Mouse (Mus musculus): ENCODE data around the gene Ep300. TPM values are rescaled to one million over a fixed set of nuclear protein-coding genes. Genes with fewer than 3 reads are reported as not detected.
"Not testable (repeated sequence)": the region's sequence is repeated elsewhere in the genome, so short reads cannot be mapped to it uniquely, and the experiment has no call there.

Ep300 gene
- polyA plus RNA-seq, 1 experiment from 2014 or later: 18.0 TPM

DNA sequence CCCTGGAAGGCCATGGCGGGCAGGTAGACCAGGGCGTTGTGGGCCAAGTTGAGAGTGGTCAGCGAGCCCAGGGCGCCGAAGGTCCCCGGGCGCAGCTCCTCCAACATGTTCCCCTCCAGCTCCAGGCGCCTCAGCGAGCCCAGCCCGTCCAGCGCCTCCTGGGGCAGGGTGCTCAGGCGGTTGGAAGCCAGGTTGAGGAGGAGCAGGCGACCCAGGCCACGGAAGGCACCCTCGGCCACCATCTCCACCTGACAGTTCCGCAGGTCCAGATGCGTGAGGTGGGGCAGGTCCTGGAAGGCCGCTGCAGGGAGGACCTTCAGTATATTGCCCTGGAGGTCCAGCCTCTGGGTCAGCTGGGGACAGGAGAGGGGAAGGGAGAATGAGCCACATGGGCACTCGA is 109.7 kb downstream of the Ep300 start:
- peak overlapping the region; percentile 91 for H3K4me2 ChIP-seq (ENCODE audit: low read length)
- H3K9ac ChIP-seq (replicated peaks; ENCODE audit: low read depth, low read length): peak overlapping the region; percentile 82
- peak overlapping the region; percentile 63 for H3K4me3 ChIP-seq (replicated peaks; ENCODE audit: low read length)
- peaks cover 11% of the 10 kb centered on the region for H3K4me1 ChIP-seq (replicated peaks; ENCODE audit: control insufficient read depth, insufficient read depth, low read length)
- ATAC-seq: no peak
- H3K9me3 ChIP-seq (ENCODE audit: control insufficient read depth, low read length): no peaks in the 10 kb centered on the region
- WGBS: 27% methylated on average over 19 of the region's 19 CpGs
- no peak overlapping the region for H3K27ac ChIP-seq (ENCODE audit: low read length)
- H3K27me3 ChIP-seq (replicated peaks; ENCODE audit: control insufficient read depth, insufficient read depth, low read length): peaks cover 12% of the 10 kb centered on the region
- no peaks in the 10 kb centered on the region for H3K36me3 ChIP-seq (ENCODE audit: control insufficient read depth, insufficient read depth)

DNA sequence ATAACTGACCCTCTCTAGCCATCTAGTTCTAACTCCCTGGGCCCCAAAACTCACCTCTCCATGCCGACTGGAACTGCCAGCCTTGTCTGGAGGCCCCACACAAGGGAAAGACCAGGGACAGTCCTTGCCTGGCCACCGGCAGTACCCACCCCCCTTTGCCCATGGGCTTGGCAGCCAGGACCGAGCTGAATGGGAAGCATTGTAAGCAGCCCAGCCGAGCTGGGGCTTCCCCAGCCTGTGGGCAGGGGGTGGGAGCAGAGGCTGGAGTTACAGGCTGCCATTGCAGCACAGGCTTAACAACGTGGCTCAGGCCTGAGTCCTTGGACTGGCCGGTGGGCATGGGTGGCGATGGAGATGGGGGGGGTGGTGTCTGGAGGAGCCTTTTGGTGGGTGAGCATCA is 112.0 kb downstream of the Ep300 start, which contains the start of gene Chadl:
Gene Chadl (minus strand): TSS at position 113 of the 400 bp plus-strand sequence.
- H3K4me2 ChIP-seq (ENCODE audit: low read length): no peak within 1 kb of the TSS
- WGBS: 43% methylated on average over 7 of the region's 7 CpGs
- H3K9ac ChIP-seq (replicated peaks; ENCODE audit: low read depth, low read length): 0 out of 2 replicates have a peak within 1 kb of the TSS, but pooled peaks have one; percentile 9
- no peaks in the 10 kb centered on the region for H3K36me3 ChIP-seq (ENCODE audit: control insufficient read depth, insufficient read depth)
- peaks cover 8% of the 10 kb centered on the region for H3K27me3 ChIP-seq (replicated peaks; ENCODE audit: control insufficient read depth, insufficient read depth, low read length)
- no peak within 1 kb of the TSS for H3K27ac ChIP-seq (ENCODE audit: low read length)
- H3K9me3 ChIP-seq (ENCODE audit: control insufficient read depth, low read length): no peaks in the 10 kb centered on the region
- H3K4me3 ChIP-seq (replicated peaks; ENCODE audit: low read length): no peak within 1 kb of the TSS
- H3K4me1 ChIP-seq (replicated peaks; ENCODE audit: control insufficient read depth, insufficient read depth, low read length): peaks cover 11% of the 10 kb centered on the region
- peak; percentile 51; the same call in 1 of the 2 replicates for ATAC-seq

DNA sequence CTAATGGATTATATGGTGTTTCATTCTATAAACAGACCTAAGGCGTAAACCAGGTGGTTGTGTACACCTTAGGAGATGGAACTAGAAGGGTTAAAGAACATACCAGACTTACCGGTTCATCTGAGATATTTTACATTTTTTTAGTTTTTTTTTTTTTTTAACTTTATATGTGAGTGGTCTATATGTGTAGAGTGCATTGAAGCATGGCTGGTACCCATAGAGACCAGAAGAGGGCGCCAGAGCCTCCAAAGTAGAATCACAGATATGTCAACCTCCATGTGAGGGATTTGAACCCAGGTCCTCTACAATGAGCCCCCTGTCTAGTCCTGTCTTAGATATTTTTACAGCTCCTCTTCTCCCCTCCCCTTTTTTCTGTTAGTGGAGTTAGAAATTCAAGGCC is 112.7 kb downstream of the Ep300 start:
- Histone ChIP-seq H3K36me3 (ENCODE audit: control insufficient read depth, insufficient read depth) (no peaks in the 10 kb centered on the region), H3K27me3 (replicated peaks; ENCODE audit: control insufficient read depth, insufficient read depth, low read length) (peaks cover 4% of the 10 kb centered on the region), H3K9ac (replicated peaks; ENCODE audit: low read depth, low read length) (no peak overlapping the region), H3K4me3 (replicated peaks; ENCODE audit: low read length) (no peak overlapping the region), H3K4me1 (replicated peaks; ENCODE audit: control insufficient read depth, insufficient read depth, low read length) (peaks cover 11% of the 10 kb centered on the region), H3K9me3 (ENCODE audit: control insufficient read depth, low read length) (no peaks in the 10 kb centered on the region), H3K4me2 (ENCODE audit: low read length) (no peak overlapping the region), H3K27ac (ENCODE audit: low read length) (no peak overlapping the region)
- ATAC-seq: no peak
- 47% methylated on average over 3 of the region's 3 CpGs for WGBS

DNA sequence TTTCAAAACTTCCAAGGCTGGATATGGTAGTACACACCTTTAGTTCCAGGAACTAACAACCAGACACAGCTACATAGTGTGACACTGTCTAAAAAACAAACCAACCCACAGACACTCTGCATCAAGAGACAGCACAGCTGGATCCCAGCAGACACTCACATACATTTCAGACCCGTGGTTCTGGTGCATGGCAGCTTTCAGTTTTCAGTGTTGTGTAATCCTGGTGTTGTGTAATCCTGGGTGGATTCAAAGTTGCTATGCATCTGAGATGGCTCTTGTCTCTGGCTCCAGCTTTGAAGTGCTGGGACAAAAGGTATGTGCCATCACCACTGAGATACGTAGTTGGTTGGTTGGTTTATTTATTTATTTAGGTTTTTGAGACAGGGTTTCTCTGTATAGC is 113.4 kb downstream of the Ep300 start:
- no peak overlapping the region for H3K27ac ChIP-seq (ENCODE audit: low read length)
- no peak overlapping the region for H3K9ac ChIP-seq (replicated peaks; ENCODE audit: low read depth, low read length)
- WGBS: 77% methylated on average over 2 of the region's 2 CpGs
- H3K4me1 ChIP-seq (replicated peaks; ENCODE audit: control insufficient read depth, insufficient read depth, low read length): peaks cover 6% of the 10 kb centered on the region; the same call in 1 of the 2 replicates
- ATAC-seq: no peak
- no peaks in the 10 kb centered on the region; the same call in 1 of the 2 replicates for H3K27me3 ChIP-seq (replicated peaks; ENCODE audit: control insufficient read depth, insufficient read depth, low read length)
- no peak overlapping the region for H3K4me2 ChIP-seq (ENCODE audit: low read length)
- no peak overlapping the region for H3K4me3 ChIP-seq (replicated peaks; ENCODE audit: low read length)
- no peaks in the 10 kb centered on the region for H3K9me3 ChIP-seq (ENCODE audit: control insufficient read depth, low read length)
- peaks cover 6% of the 10 kb centered on the region; the same call in 1 of the 2 replicates for H3K36me3 ChIP-seq (ENCODE audit: control insufficient read depth, insufficient read depth)

DNA sequence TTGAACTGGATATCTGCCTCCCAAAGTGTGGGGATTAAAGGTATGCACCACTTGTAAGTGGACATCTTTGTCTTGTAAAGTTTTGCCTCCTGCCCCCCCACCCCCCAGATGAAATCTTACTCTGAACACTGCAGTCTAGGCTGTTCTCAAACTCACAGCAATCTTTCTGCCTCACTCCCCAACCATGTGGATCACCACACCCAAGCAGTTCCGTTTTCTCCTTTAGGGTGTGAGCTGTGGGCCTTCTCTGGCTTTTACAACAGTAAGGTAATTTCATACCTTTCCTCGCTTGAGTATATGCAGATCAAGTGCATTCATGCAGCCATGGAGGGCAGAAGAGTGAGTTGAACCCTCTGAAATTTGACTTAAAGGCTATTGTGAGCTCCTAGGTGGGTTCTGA is 115.0 kb downstream of the Ep300 start:
- Histone ChIP-seq H3K4me3 (replicated peaks; ENCODE audit: low read length) (no peak overlapping the region), H3K36me3 (ENCODE audit: control insufficient read depth, insufficient read depth) (peaks cover 20% of the 10 kb centered on the region)

DNA sequence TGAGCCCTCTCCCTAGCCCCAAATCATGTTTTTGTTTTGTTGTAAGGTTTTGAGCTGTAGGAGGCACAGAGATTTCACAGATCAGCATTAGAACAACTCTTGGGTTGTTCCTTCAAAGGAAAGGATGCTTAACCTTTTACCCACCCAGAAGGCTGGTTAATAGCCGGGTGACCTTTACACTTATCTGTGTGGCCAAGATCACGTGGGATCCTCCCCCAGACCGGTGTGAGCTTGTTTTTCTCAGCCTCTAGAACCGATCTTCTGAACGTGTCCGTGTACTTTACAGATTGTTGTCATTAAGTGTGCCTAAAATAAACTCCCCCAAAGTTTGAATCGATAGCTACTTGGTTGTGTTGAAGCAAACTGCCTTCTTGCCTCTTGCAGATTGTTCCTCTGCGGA is 115.5 kb downstream of the Ep300 start:
- Histone ChIP-seq H3K9ac (replicated peaks; ENCODE audit: low read depth, low read length) (no peak overlapping the region), H3K9me3 (ENCODE audit: control insufficient read depth, low read length) (no peaks in the 10 kb centered on the region), H3K27ac (ENCODE audit: low read length) (no peak overlapping the region), H3K4me2 (ENCODE audit: low read length) (no peak overlapping the region), H3K4me3 (replicated peaks; ENCODE audit: low read length) (no peak overlapping the region), H3K4me1 (replicated peaks; ENCODE audit: control insufficient read depth, insufficient read depth, low read length) (no peaks in the 10 kb centered on the region), H3K27me3 (replicated peaks; ENCODE audit: control insufficient read depth, insufficient read depth, low read length) (no peaks in the 10 kb centered on the region), H3K36me3 (ENCODE audit: control insufficient read depth, insufficient read depth) (peaks cover 24% of the 10 kb centered on the region)
- no peak for ATAC-seq
- WGBS: 89% methylated on average over 8 of the region's 8 CpGs

More for the DNA sequence above, 115.0 kb downstream of the Ep300 start:
- Histone ChIP-seq H3K9me3 (ENCODE audit: control insufficient read depth, low read length) (no peaks in the 10 kb centered on the region), H3K27me3 (replicated peaks; ENCODE audit: control insufficient read depth, insufficient read depth, low read length) (no peaks in the 10 kb centered on the region), H3K4me1 (replicated peaks; ENCODE audit: control insufficient read depth, insufficient read depth, low read length) (no peaks in the 10 kb centered on the region), H3K4me2 (ENCODE audit: low read length) (no peak overlapping the region), H3K9ac (replicated peaks; ENCODE audit: low read depth, low read length) (no peak overlapping the region), H3K27ac (ENCODE audit: low read length) (no peak overlapping the region)
- ATAC-seq: no peak
- WGBS: 73% methylated on average over 2 of the region's 2 CpGs

DNA sequence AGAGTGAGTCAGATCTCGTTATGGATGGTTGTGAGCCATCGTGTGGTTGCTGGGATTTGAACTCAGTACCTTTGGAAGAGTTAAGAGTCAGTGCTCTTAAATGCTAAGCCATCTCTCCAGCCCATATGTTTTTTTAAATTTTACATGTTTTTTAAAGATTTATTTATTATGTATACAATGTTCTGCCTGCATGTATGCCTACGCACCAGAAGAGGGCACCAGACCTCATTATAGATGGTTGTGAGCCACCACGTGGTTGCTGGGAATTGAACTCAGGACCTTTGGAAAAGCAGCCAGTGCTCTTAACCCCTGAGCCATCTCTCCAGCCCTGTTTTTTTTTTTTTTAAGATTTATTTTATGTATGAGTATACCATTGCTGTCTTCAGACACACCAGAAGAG is 116.2 kb downstream of the Ep300 start:
- H3K9ac ChIP-seq (replicated peaks; ENCODE audit: low read depth, low read length); ATAC-seq; H3K27me3 ChIP-seq (replicated peaks; ENCODE audit: control insufficient read depth, insufficient read depth, low read length); H3K27ac ChIP-seq (ENCODE audit: low read length); H3K4me3 ChIP-seq (replicated peaks; ENCODE audit: low read length); H3K9me3 ChIP-seq (ENCODE audit: control insufficient read depth, low read length); H3K4me2 ChIP-seq (ENCODE audit: low read length); H3K4me1 ChIP-seq (replicated peaks; ENCODE audit: control insufficient read depth, insufficient read depth, low read length): not testable (repeated sequence)
- peaks cover 26% of the 10 kb centered on the region for H3K36me3 ChIP-seq (ENCODE audit: control insufficient read depth, insufficient read depth)
- 77% methylated on average over 4 of the region's 4 CpGs for WGBS

Small RNA genes within 50 kb of the gene (microRNA-seq; reads per million reads assigned to microRNA genes)
- not detected for gene Gm23880

Other genes with a start within 250 kb of the Ep300 start
- 132 and 144 TPM in 2 replicates for gene Slc25a17, start 224.5 kb upstream of the Ep300 start, polyA plus RNA-seq (2015; fragmentation: Nextera tagmentation; extraction: Ambion mirVana)
- 206 and 233 TPM in 2 replicates for gene St13, start 185.3 kb upstream of the Ep300 start, polyA plus RNA-seq (2015; fragmentation: Nextera tagmentation; extraction: Ambion mirVana)
- 9.0 and 10.0 TPM in 2 replicates for gene Xpnpep3, start 185.2 kb upstream of the Ep300 start, polyA plus RNA-seq (2015; fragmentation: Nextera tagmentation; extraction: Ambion mirVana)
- gene Dnajb7, start 177.1 kb upstream of the Ep300 start, polyA plus RNA-seq (2015; fragmentation: Nextera tagmentation; extraction: Ambion mirVana): 1.4 and 2.3 TPM in 2 replicates
- 449 and 466 TPM in 2 replicates for gene Rbx1, start 119.1 kb upstream of the Ep300 start, polyA plus RNA-seq (2015; fragmentation: Nextera tagmentation; extraction: Ambion mirVana)
- 30.8 and 32.7 TPM in 2 replicates for gene L3mbtl2, start 78.5 kb downstream of the Ep300 start, polyA plus RNA-seq (2015; fragmentation: Nextera tagmentation; extraction: Ambion mirVana)
- gene Chadl, start 111.9 kb downstream of the Ep300 start, polyA plus RNA-seq (2015; fragmentation: Nextera tagmentation; extraction: Ambion mirVana): 18.6 and 27.7 TPM in 2 replicates
- gene Zc3h7b, start 159.7 kb downstream of the Ep300 start, polyA plus RNA-seq (2015; fragmentation: Nextera tagmentation; extraction: Ambion mirVana): 58.6 and 59.1 TPM in 2 replicates
- 123 and 143 TPM in 2 replicates for gene Rangap1, start 160.2 kb downstream of the Ep300 start, polyA plus RNA-seq (2015; fragmentation: Nextera tagmentation; extraction: Ambion mirVana)
- gene Tef, start 217.1 kb downstream of the Ep300 start, polyA plus RNA-seq (2015; fragmentation: Nextera tagmentation; extraction: Ambion mirVana): 32.7 and 33.3 TPM in 2 replicates